Mouse (Mus musculus): ENCODE data around the gene Svop.

Svop gene

GRCm38 (mm10) chr5:114043800-114044199 is 47.6 kb downstream of the Svop start:
- DNase-seq, result no peak

DNA sequence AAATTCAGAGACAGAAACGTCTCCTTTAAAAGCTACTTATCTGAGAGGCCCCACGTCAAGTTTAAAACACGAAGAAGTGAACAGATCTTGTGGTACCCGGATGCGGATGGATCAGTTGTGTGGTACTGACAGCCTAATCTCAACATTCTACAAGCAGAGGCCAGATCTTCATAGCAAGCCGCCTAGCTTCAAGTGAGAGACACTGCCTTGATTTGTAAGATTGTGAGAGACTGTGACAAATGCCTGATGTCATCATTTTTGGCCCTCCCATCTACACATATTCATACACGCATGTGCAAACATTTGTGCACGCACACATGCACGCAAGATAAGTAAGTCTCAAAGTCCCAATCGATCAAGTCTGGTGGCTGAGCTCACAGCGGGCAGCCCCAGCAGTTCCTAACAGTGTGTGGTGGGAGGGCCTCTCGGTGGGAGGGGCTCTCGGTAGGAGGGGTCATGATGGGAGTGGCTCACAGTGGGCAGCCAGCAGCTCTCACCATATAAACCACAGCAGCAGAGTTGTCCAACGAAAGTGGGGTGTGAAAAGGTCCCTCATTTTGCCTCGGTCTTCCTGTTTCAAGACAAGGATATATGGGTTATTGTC is 49.9 kb downstream of the Svop start:
- DNase-seq, result no peak

GRCm38 (mm10) chr5:114040911-114041310 is 50.5 kb downstream of the Svop start:
- no peak for DNase-seq

DNA sequence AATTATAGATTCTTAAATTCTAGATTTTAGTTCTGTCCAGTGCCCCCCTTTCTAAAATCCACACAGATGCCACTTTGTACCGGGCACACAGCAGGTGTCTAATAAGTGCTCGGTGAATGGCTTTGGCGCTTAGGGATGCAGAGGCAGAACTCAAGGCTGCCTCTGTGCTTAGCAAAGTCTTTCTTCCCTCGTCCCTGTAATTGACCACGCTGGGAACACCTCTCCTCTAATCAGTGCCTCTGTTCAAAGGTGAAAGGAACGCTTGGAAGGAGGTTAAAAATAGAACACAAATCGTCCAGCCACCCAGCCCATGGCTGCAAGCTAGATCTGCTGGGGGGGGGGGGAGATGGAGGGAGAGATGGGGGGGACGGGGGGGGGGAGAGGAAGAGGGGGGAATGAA is 50.9 kb downstream of the Svop start:
- DNase-seq, result no peak

DNA sequence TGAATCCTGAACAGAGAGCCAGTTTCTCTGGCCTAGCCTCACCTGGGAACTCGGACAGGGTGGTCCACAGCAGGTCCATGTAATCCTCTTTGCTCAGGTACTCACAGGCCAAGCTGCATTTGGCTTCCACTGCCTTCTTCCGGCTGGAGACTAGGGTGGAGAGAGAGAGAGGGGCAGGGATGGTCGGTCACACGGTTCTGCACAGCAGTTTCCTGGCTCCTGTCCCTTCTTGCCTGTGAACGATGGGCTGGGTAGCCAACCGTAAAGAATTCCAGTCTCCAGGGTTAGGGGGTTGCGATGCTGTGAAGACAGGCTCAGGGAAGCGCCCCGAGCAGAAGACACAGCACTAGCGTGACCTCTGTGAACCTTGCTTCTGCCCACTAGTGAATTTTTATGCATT is 56.3 kb downstream of the Svop start:
- DNase-seq, result peak; percentile 40

- DNase-seq, result no peak
These were observed 57.0 kb downstream of the Svop start for GRCm38 (mm10) chr5:114034393-114034792.

DNA sequence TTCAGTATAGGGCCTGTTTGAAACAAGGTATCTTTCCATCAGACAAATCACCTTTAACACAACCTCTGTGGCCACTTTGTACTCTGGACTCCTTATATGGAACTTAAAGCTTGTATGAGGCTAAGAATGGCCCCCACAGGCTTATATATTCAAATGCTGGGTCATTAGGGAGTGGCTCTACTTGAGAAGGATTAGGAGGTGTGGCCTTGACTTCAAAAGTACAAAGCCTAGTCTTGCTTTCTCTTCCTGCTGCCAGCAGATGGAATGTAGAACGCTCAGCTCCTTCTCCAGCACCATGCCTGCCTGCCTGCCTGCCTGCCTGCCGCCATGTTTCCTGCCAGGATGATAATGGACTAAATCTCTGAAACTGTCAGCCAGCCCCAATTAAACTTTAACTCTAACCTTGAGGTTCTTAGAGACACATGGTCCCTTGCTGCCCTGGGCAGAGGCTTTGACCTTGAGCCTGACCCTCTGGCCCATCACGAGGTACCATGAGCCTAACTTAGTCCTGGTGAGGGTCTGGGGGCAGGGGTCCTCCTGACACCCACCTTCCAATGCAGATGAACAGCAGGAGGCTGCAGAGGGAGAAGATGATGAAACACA is 59.1 kb downstream of the Svop start:
- DNase-seq, result no peak

DNA sequence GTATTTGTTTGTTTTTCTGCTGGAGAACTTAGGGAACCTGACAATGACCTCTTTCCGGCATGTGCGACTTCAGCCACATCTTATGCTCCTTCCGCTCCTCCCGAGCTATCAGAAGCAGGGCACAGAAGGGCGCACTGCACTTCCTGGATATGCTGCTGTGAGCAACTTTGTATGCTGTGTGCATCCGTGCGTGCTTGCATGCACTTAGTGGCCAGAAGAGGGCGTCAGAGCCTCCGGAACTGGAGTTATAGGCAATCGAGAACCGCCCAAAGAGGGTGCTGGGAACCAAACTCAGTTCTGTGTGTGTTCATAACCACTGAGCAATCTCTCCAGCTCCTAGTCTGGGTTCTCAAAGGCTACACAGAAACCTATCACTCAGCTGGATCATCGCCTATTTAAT is 60.7 kb downstream of the Svop start:
- no peak for DNase-seq

DNA sequence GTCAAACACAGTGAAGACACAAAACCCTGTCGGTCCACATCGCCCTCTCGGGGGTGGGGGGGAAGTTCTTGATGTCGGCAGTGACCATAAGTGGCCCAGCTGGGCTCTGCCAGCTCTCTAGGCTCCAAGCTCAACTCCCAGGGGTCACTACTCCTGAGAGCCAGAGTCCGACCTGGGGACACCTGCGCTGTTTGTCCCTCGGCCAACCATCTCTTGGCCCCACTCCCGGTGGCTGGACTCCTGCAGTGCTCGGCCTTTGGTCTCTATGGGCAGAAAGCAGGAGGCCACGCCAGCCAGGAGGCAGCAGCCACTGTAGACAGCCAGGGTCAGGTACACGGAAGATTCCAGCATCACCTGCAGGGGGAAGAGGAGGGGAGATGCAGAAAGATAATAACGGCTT is 63.3 kb downstream of the Svop start:
- DNase-seq, result peak; percentile 85

DNA sequence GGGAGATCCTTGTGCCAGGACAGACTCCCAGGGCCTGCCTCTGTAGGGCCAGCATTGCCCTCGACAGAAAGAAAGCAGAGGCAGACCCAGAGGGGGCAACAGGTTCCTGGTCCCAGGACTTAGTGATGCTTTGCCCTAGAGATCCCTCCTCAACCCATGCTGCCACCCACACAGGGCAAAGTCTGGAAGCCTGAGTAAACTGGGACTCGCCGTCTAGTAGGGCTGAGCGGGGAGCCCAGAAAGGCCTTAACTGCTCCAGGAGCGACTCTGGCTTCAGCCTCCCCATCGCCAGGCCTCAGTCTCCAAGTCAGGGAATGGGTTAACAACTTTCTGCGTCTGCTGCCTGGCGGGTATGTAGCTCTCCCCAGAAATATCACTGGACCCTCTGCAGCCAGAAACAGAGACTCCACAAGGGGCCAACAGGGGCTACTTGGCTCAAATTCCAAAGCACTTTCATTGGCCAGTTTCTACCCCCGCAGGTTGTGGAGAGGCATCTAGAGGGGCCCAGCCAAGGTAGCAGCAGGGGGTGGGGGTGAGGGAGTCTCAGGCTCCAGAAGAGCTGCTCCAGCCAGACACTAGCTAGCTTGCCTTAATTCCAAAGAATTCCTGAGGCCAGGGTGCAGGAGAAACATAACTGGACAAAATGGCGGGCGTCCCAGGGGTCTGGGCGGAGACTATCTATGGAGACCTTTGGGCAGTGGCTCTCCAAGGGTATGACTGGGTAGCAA is 64.0 kb downstream of the Svop start:
- no peak for DNase-seq

- DNase-seq, result no peak
These were observed 66.5 kb downstream of the Svop start for GRCm38 (mm10) chr5:114024885-114025284.

- no peak for DNase-seq
These were observed 67.0 kb downstream of the Svop start for GRCm38 (mm10) chr5:114024390-114024789.

DNA sequence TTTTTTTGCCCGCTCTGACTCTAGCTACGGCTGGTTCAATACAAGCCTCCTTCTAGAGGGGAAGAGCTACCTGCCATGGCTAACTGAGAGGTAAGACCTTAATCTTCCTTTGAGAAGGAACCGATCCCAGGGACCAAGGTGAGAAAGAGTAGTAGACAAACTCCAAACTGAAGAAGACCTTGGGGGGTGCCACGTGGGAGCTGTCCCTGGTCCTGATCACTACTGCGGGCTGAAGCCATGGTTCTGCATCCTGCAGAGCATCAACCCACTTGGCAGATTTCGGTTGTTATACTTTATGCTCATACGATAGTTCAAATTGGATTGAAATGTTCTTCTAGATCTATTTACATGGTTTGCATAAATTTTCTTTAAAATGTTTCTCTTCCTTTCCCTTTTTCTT is 76.2 kb downstream of the Svop start:
- no peak for DNase-seq

DNA sequence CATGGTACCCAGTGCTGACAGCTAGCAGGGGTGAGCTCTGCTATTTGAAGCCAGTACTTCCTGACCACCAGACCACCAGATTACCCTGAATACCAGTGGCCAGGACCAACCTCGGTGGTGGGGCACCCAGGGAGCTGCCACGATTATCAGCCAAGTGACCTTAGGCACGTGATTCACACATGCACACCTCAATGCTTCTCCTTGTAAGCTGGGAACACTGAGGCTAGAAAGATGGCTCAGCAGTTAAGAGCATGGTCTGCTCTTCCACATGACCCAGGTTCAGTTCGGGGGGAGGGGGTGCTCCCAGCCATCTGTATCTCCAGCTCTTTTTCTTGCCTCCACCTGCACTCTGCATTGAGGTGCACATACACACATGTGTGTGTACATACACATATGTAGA is 82.3 kb downstream of the Svop start:
- DNase-seq, result peak; percentile 67

DNA sequence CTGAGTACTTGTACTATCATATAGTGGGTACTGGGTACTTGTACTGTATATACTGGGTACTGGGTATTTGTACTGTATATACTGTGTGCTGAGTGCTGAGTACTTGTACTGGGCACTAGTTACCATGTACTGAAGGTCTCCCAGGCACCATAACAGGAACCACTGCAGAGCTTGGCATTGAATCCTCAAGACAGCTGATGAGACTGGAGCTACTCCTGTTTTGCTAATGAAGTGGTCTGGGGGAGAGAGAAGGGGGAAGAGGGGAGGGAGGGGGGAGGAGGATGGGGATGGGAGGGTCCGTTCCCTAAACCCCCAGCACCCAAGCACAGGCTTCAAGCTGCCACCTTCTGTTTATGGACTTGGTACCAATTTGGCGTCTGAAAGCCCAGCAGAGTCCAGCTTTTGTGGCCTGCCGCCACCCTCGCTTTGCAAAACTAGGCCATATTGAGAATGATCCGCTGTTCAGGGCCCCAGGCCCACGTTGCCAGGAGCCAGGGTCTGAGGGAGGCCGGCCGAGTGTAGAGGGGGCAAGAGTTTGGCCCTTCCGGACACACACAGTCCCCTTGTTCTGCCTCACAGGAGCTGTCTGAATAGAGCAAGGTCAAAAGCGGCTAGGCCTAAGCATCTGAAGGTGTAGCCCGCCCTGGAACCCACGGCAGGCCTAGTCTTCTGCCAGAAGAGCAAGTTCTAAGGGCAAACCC is 83.5 kb downstream of the Svop start:
- DNase-seq, result no peak

DNA sequence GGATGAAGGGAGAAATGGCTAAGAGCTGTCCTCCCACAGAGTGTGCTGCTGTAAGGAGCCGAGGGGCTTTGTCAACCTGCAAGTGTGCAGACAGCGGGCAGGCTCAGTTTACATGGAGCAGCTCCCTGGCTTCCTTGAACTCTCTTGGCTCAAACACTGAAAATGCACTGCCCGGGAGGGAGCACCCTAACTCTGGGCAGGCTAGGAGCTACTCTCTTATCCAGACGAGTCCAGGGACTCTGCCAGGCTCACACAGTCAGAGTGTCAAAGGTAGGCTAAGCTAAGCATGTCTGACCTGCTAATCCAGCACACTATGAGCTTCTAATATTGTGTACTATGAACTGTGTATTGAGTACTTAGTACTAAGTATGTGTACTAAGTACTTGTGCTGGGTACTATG is 84.4 kb downstream of the Svop start:
- DNase-seq, result no peak

- DNase-seq, result no peak
These were observed 86.3 kb downstream of the Svop start for GRCm38 (mm10) chr5:114005100-114005499.

DNA sequence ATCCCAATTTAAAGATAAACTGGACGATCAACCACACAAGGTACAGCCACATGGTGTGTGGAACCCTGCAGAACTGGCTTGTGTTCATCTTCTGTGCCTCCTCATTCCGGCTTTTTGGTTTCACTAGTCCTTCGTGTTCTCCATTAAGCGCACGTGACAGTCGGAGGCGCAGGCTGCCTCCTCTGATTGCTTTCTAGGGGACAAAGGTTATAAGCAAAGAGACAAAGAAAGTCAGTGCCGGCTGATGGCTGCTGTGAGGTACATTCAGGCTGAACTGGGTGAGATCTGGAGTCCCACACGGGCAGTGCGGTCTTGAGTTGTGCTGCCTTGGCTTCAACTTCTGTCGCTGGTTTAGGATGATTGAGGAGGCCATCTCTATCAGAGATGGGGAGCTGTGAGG is 86.8 kb downstream of the Svop start:
- peak; percentile 70 for DNase-seq

- DNase-seq, result peak; percentile 82
These were observed 87.8 kb downstream of the Svop start, which contains the start of gene Dao for GRCm38 (mm10) chr5:114003542-114003941. TSS of gene Dao (plus strand) at chr5:114003703.

DNA sequence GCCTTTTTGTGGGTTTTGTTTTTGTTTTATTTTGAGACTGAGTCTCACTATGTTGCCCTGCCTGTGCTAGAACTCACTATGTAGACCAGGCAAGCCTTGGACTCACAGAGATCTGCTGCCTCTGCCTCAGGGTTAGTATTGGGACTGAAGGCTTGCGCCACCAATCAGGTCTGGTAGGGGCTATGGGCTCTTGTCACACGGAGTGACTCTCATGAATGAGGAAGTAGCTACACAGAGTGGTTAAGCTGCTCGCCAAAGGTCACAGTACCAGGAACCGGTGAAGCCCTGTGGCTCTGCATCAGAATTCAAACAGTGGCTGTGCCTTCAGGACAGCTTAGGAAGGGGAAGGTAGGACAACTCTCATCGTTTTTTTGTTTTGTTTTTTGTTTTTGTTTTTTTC is 92.0 kb downstream of the Svop start:
- no peak for DNase-seq

DNA sequence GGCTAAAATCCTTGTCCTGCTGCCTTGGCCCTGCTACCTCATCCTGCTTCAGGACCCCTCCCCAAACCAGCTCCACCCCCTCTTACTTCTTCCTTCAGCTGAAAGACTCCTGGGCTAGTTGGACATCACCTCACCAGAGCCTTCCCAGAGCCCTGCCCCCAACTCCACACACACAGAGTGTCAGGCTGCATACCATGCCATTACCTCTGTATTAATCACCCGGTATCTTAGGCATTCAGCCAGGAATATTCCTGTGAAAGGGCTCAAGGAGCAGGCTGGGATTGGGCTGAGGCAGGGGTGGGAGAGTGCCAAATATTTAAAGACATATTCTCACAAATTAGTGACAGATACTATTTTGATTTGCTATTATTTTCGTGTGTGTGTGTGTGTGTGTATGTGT is 94.9 kb downstream of the Svop start:
- DNase-seq, result no peak

GRCm38 (mm10) chr5:113993487-113994465 is 97.6 kb downstream of the Svop start, which contains the start of gene Ssh1:
TSS of gene Ssh1 (minus strand) at chr5:113993894.
- DNase-seq, result peak; percentile 93
